ENCODE assay signal across 27 mouse cellular contexts in the genomic region with DNA sequence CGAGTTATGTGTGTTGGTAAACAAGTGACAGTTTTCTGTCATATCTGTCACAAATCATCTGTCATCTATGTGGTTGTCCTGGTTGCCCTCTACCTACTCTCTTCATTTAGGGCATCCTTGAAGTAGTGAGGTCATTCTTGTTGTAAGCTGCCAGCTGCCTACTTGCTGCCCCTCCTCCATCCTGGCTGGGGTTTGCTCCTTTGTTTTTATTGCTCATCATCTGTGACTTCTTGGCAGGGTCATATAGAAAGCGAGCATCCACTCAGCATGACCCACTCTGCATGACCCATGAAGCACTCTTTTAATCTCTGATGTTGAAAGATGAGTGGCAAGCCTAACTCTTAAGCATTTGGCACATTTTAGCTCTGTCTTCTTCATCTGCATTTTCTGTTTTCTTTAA.
DNase-seq lines count a peak whose midpoint lies in the region; ATAC-seq and TF ChIP-seq lines count a peak whose summit lies in the region.
"Had no signal": no experiment of that assay in that cellular context is flagged by ENCODE, and none has a peak within 500 bp of the region (broad histone marks: within the 10 kb centered on the region; RNA-seq: fewer than 3 reads in every experiment).

No protein-coding gene starts in this region.

- H3K36me3 ChIP-seq in hindbrain, postnatal 0 days (ENCODE audit: insufficient read depth, low read length), result no peaks in the 10 kb centered on the region
- H3K36me3 ChIP-seq in hindbrain, embryonic 14.5 days (replicated peaks; ENCODE audit: control insufficient read depth, insufficient read depth), result no peaks in the 10 kb centered on the region
- no peaks in the 10 kb centered on the region for H3K36me3 ChIP-seq in midbrain, postnatal 0 days (ENCODE audit: insufficient read depth, low read length)
- H3K36me3 ChIP-seq in midbrain, embryonic 14.5 days (ENCODE audit: control insufficient read depth, insufficient read depth, low read length), result no peaks in the 10 kb centered on the region
- H3K36me3 ChIP-seq: embryonic facial prominence, embryonic 10.5 days; embryonic facial prominence, embryonic 13.5 days; forebrain, embryonic 12.5 days; forebrain, embryonic 15.5 days; heart, embryonic 12.5 days; heart, embryonic 15.5 days; hindbrain, embryonic 15.5 days had no signal

- peak; percentile 57 to 65 for DNase-seq in cerebellum, postnatal 10 days
- no peak for DNase-seq in cerebellum, adult 2 months
- peak; percentile 40 for DNase-seq in hindbrain, postnatal 0 days (ENCODE audit: low spot score)
- DNase-seq in hindbrain, embryonic 14.5 days (ENCODE audit: low spot score), result no peak
- peak; percentile 21 for DNase-seq in midbrain, postnatal 0 days (ENCODE audit: low spot score)
- DNase-seq in midbrain, embryonic 14.5 days, result no peak
- DNase-seq: adrenal gland, postnatal 10 days; adrenal gland, postnatal 36 days; cerebellum, adult 11 months; cerebellum, adult 9-10 months; cerebellum, postnatal 36 days; embryo, embryonic 11 days; gastrocnemius, postnatal 25 days; heart, adult 18-20 months; heart, postnatal 10 days; heart, postnatal 36 days had no signal

- no peak overlapping the region for H3K9ac ChIP-seq in hindbrain, postnatal 0 days (replicated peaks; ENCODE audit: low read length)
- no peak overlapping the region for H3K9ac ChIP-seq in hindbrain, embryonic 14.5 days
- H3K9ac ChIP-seq in midbrain, postnatal 0 days (replicated peaks; ENCODE audit: low read length, poor library complexity, severe bottlenecking), result no peak overlapping the region
- H3K9ac ChIP-seq in midbrain, embryonic 14.5 days (replicated peaks; ENCODE audit: low read length), result no peak overlapping the region
- H3K9ac ChIP-seq: embryonic facial prominence, embryonic 13.5 days; forebrain, embryonic 12.5 days; forebrain, embryonic 15.5 days; heart, embryonic 12.5 days; heart, embryonic 15.5 days; hindbrain, embryonic 15.5 days had no signal

- no peaks in the 10 kb centered on the region for H3K4me1 ChIP-seq in cerebellum, adult 2 months (ENCODE audit: control insufficient read depth, insufficient read depth, low read length)
- no peaks in the 10 kb centered on the region for H3K4me1 ChIP-seq in hindbrain, postnatal 0 days (ENCODE audit: insufficient read depth, low read length)
- no peaks in the 10 kb centered on the region for H3K4me1 ChIP-seq in hindbrain, embryonic 14.5 days (replicated peaks; ENCODE audit: control insufficient read depth, insufficient read depth, low read length)
- no peaks in the 10 kb centered on the region for H3K4me1 ChIP-seq in midbrain, postnatal 0 days (ENCODE audit: insufficient read depth, low read length)
- no peaks in the 10 kb centered on the region for H3K4me1 ChIP-seq in midbrain, embryonic 14.5 days (ENCODE audit: control insufficient read depth, insufficient read depth, low read length)
- H3K4me1 ChIP-seq: embryonic facial prominence, embryonic 10.5 days; embryonic facial prominence, embryonic 13.5 days; forebrain, embryonic 12.5 days; forebrain, embryonic 15.5 days; heart, embryonic 12.5 days; heart, embryonic 15.5 days had no signal

- no peak overlapping the region for H3K4me2 ChIP-seq in hindbrain, postnatal 0 days (ENCODE audit: low read depth, low read length)
- no peak overlapping the region for H3K4me2 ChIP-seq in hindbrain, embryonic 14.5 days (replicated peaks)
- no peak overlapping the region for H3K4me2 ChIP-seq in midbrain, postnatal 0 days (ENCODE audit: low read depth, low read length, poor library complexity, severe bottlenecking)
- H3K4me2 ChIP-seq in midbrain, embryonic 14.5 days (ENCODE audit: low read length), result no peak overlapping the region
- H3K4me2 ChIP-seq: embryonic facial prominence, embryonic 13.5 days; forebrain, embryonic 12.5 days; forebrain, embryonic 15.5 days; heart, embryonic 12.5 days; heart, embryonic 15.5 days; hindbrain, embryonic 15.5 days had no signal

- no peak for TF ChIP-seq CTCF in cerebellum, adult 2 months (IDR thresholded peaks at IDR 0.05; ENCODE audit: borderline replicate concordance, insufficient read depth, low read depth, low read length)
- no peak for TF ChIP-seq CTCF in hindbrain, postnatal 0 days (IDR thresholded peaks at IDR 0.05; ENCODE audit: low read depth)
- TF ChIP-seq CTCF in midbrain, postnatal 0 days (IDR thresholded peaks at IDR 0.05), result no peak

- no peak for TF ChIP-seq POLR2A in cerebellum, adult 2 months (IDR thresholded peaks at IDR 0.05; ENCODE audit: borderline replicate concordance, insufficient read depth, low read length)

- H3K4me3 ChIP-seq in cerebellum, adult 2 months (replicated peaks; ENCODE audit: insufficient read depth, low read depth, low read length), result no peak overlapping the region
- H3K4me3 ChIP-seq in hindbrain, postnatal 0 days (ENCODE audit: low read length), result no peak overlapping the region
- H3K4me3 ChIP-seq in hindbrain, embryonic 14.5 days (replicated peaks; ENCODE audit: low read length), result no peak overlapping the region
- H3K4me3 ChIP-seq in midbrain, postnatal 0 days (ENCODE audit: low read depth, low read length), result no peak overlapping the region
- H3K4me3 ChIP-seq in midbrain, embryonic 14.5 days (replicated peaks; ENCODE audit: low read depth, low read length), result no peak overlapping the region
- H3K4me3 ChIP-seq: embryonic facial prominence, embryonic 10.5 days; embryonic facial prominence, embryonic 13.5 days; erythroblast, embryonic 14.5 days; forebrain, embryonic 12.5 days; forebrain, embryonic 15.5 days; heart, embryonic 12.5 days; heart, embryonic 15.5 days; hindbrain, embryonic 15.5 days had no signal

- H3K27me3 ChIP-seq in cerebellum, adult 2 months (ENCODE audit: control insufficient read depth, insufficient read depth, low read length), result no peaks in the 10 kb centered on the region
- no peaks in the 10 kb centered on the region for H3K27me3 ChIP-seq in hindbrain, postnatal 0 days (ENCODE audit: insufficient read depth, low read length)
- no peaks in the 10 kb centered on the region for H3K27me3 ChIP-seq in hindbrain, embryonic 14.5 days (ENCODE audit: control insufficient read depth, insufficient read depth, low read length)
- H3K27me3 ChIP-seq in midbrain, postnatal 0 days (ENCODE audit: insufficient read depth, low read length), result no peaks in the 10 kb centered on the region
- no peaks in the 10 kb centered on the region for H3K27me3 ChIP-seq in midbrain, embryonic 14.5 days (ENCODE audit: control insufficient read depth, insufficient read depth, low read length)
- H3K27me3 ChIP-seq: embryonic facial prominence, embryonic 13.5 days; forebrain, embryonic 12.5 days; forebrain, embryonic 15.5 days; heart, embryonic 12.5 days; heart, embryonic 15.5 days; hindbrain, embryonic 15.5 days; Patski had no signal

- 33% methylated on average over 2 of the region's 2 CpGs for whole genome bisulfite sequencing in cerebellum, adult 2 months
- WGBS in hindbrain, postnatal 0 days, result 58% methylated on average over 2 of the region's 2 CpGs
- 67% methylated on average over 2 of the region's 2 CpGs for WGBS in hindbrain, embryonic 14.5 days
- 72% methylated on average over 2 of the region's 2 CpGs for WGBS in midbrain, postnatal 0 days
- 72% methylated on average over 2 of the region's 2 CpGs for WGBS in midbrain, embryonic 14.5 days

- H3K27ac ChIP-seq in cerebellum, adult 2 months (ENCODE audit: insufficient read depth, low read length), result no peak overlapping the region
- H3K27ac ChIP-seq in hindbrain, postnatal 0 days, result no peak overlapping the region
- no peak overlapping the region for H3K27ac ChIP-seq in hindbrain, embryonic 14.5 days
- H3K27ac ChIP-seq in midbrain, postnatal 0 days (ENCODE audit: low read depth, low read length), result no peak overlapping the region
- no peak overlapping the region for H3K27ac ChIP-seq in midbrain, embryonic 14.5 days (replicated peaks; ENCODE audit: low read depth, low read length)
- H3K27ac ChIP-seq: embryonic facial prominence, embryonic 10.5 days; embryonic facial prominence, embryonic 13.5 days; forebrain, embryonic 12.5 days; forebrain, embryonic 15.5 days; heart, embryonic 15.5 days; hindbrain, embryonic 15.5 days had no signal

- H3K9me3 ChIP-seq in hindbrain, postnatal 0 days (ENCODE audit: low read length), result no peaks in the 10 kb centered on the region
- H3K9me3 ChIP-seq in hindbrain, embryonic 14.5 days (ENCODE audit: control insufficient read depth, low read length), result no peaks in the 10 kb centered on the region
- no peaks in the 10 kb centered on the region for H3K9me3 ChIP-seq in midbrain, postnatal 0 days (ENCODE audit: low read length)
- no peaks in the 10 kb centered on the region for H3K9me3 ChIP-seq in midbrain, embryonic 14.5 days (ENCODE audit: control insufficient read depth, low read length)
- H3K9me3 ChIP-seq: embryonic facial prominence, embryonic 10.5 days; embryonic facial prominence, embryonic 13.5 days; forebrain, embryonic 12.5 days; forebrain, embryonic 15.5 days; heart, embryonic 12.5 days; heart, embryonic 15.5 days; hindbrain, embryonic 15.5 days had no signal

- peak; percentile 62; the same call in 1 of the 2 replicates for ATAC-seq in hindbrain, postnatal 0 days
- ATAC-seq in hindbrain, embryonic 14.5 days (ENCODE audit: low FRiP score), result no peak
- no peak for ATAC-seq in midbrain, postnatal 0 days (ENCODE audit: low FRiP score)
- no peak for ATAC-seq in midbrain, embryonic 14.5 days (ENCODE audit: low FRiP score, low TSS enrichment)
- ATAC-seq: forebrain, embryonic 15.5 days; inflammation-experienced regulatory T-cells, adult 6 months; intestine, embryonic 16.5 days; Patski had no signal

Comparison
In these comparisons a context has a peak if more than half of its experiments do, and no peak if none do; other contexts are left out.
1. DNase-seq: peak in cerebellum, postnatal 10 days (2 of 2), hindbrain, postnatal 0 days (single experiment) and midbrain, postnatal 0 days (single experiment); none in cerebellum, adult 2 months (0 of 2), hindbrain, embryonic 14.5 days (single experiment) and midbrain, embryonic 14.5 days (single experiment).